Mouse (Mus musculus) testis, postnatal 14 days (tissue): Measurements from ENCODE around the gene Prkar1b.
A peak's percentile ranks its signal among the peaks of the same experiment; 100 is the strongest.

Source experiments
- DNase-seq: peaks from one replicate; pipeline ENCODE4 v3.0.0; 2021; ENCODE audit warnings: low spot score

Gene Prkar1b

DNA sequence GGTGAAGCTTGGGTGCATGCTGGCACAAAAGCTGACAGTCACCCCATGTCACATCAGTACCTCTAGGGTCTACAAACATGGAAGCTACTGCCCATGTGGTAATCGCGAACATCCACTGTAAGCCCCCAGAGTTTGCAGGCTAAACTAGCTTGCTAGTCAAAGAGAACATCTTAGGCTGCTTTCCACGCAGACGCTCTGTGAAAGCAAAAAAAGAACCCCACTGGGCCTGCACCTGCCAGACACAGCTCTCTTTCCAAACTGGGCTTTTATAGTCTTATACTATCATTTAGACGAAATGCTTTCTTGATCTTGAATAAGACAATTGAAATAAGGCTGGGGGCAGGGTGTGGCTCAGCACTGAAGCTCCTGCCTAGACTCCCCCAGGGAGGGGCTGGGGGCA lies 88.1 kb downstream of the Prkar1b start:
- DNase-seq = no peak

DNA sequence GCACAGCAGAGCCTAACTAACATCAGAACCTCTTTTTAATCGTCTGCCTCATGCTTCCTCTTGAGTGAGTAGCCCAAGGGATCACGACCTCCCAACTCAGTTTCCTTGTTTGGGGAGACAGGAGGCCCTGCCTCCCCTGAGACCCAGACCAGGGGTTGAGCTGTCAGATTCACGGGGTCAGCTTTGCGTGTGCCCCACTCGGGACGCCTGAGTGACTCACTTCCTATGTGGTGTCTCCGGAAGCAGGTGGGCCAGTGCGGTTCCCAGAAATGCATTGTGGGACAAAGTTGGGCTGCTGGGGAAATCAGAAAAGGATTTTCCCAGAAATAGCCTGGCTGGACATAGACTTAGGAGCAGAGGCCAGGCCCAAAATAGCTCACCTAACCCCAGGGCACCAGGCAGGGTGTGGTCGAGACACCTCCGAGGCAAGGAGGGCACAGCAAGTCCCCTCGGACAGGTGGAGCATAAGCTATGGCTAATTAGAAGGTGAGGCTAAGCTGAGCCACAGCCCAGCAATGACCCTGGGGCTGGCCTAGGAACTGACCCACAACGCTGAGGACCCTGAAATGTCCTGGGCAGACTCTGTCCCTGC lies 89.2 kb downstream of the Prkar1b start:
- DNase-seq = no peak

DNA sequence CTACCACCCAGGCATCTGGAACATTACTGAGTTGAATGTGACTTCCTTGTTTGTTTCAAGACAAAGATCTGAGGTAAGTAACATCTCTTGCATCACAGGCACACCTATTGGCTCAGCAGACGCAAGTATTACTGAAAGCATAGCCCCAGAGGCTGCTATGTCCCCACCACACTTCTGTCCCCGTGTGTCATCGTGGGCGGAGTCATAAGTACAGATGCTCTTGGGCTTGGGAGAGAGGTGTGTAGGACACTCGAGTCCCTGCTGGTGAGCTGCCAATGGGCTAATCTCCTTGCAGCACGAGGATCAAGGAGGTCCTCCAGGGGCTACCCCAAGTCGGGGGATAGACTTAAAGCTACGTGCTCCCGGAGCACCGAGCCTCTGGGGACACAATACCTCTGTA lies 96.6 kb downstream of the Prkar1b start:
- no peak for DNase-seq

DNA sequence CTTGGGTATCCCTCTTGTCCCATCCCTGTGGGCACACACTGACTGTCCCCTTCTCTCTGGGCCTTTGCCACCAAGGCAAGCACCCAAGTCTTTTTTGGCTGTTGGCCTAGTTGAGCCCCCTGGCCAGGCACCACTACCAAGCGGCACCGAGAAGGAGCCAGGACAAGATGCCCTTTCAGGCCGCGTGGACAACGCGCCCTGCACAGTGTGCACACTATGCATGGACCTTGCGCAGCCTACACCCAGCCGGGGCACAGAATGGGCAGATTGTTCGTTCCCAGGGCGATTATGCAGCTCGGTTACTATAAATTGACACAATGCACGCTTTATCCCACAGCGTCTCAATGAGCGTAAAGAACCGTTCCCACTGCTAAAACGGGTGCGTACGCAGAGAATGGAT lies 98.5 kb downstream of the Prkar1b start:
- DNase-seq = no peak

DNA sequence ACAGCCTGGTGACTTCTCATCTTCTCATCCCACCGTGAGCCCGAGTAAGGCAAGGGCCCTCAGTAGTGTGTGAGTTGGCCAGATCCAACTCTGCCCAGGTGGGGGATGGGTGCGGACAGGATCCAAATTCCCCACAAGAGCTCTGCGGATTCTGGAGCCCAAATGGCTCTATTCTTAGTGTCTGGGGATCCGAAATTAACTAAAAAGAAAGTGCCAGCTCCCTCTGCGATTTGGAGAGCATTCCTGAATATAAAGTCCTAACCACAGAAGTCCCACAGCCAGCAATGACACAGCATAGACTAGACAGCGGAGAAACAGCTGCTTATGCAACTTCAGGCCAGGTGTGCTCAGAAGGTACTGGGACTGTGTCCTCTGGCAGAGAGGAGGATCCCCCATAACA lies 100.4 kb downstream of the Prkar1b start:
- no peak for DNase-seq

DNA sequence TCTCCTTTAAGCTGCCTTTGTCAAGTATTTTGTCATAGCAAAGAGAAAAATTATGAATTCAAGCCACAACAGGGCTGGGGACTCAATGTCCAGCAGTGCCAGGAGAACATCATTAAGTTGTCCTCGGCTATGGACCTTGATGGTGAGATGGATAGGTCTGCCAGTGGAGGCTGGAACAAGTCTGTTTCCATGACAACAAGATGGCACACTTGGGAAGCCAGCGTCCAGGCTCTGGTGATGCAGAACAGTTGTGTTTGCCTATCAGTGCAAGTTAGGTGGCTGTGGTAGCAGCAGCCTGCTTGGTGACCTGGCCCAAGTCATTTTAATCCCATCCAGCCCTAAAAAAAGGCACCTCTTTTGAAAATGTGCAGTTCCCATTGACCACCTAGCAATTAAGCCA lies 102.6 kb downstream of the Prkar1b start:
- no peak for DNase-seq

DNA sequence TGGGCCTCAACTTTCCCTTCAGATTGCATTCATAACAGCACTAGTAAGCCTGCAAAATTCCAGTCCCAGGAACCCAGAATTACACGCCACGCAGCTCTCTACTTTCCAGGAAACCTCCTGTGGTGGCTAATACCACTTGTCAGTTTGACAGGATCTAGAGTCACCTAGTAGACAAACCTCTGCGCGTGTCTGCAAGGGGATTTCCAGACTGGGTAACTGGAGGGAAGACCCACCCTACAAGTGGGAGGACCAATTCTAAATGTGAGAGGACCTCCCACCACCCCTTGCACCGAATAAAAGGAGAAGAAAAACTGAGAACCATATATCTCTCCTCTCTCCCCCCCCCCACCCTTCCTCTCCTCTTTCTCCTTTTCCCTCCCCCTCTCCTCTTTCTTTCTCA lies 103.2 kb downstream of the Prkar1b start:
- no peak for DNase-seq

DNA sequence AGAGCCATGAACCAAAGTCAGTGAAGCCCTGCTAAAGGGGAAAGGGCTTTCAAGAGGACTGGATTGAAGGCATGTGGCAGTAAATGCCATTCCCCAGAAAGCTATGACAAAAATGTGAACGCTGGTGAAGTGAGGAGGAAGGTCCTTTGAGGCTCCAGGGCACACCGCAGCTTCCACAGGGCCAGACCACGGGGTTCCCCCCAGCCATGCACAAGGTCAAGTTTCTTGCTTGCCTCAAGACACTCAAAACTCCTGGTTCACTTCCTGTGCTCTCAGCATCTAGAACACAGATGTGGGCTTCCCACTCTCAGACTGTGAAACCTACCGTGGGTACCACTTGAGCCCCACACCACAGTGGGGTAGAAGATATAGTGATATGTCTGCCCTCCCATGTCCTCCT lies 106.3 kb downstream of the Prkar1b start:
- no peak for DNase-seq

DNA sequence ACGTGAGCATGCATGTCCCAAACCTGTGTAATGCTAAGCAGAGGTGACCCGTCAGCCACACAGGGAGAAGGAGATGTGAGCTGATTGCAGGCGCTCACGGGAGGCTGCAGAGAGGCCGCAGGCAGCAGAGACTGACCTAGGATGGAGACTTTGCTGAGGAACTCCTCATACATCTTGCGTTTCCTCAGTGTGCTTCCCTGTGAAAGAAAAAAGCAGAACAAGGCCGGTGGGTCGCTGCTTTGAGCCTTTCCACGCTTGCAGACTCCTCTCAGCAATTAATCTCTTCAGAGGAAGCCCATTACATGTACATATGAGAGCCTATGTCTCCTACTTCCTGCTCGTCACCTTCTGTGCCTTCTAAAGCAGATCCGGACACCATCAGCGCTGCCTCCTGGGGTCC lies 107.5 kb downstream of the Prkar1b start:
- no peak for DNase-seq

DNA sequence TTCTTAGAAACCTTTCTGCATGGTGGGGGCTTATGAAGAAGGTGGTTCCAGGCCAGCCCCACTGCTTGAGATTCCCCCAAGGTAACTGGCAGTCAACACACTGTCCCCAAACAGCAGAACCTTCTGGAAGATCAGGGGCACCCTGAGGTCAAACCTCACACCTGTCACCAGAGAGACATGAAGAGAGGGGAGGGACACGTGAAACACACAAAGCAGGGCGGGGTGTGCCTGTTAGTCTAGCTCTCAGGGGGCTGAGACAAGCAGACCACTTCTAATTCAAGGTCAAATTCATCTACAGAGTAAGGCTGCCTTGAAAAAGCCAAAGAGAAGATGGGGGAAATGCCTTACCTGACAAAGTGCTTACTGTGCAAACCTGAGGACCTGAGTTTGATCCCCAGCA lies 114.6 kb downstream of the Prkar1b start:
- DNase-seq = no peak

DNA sequence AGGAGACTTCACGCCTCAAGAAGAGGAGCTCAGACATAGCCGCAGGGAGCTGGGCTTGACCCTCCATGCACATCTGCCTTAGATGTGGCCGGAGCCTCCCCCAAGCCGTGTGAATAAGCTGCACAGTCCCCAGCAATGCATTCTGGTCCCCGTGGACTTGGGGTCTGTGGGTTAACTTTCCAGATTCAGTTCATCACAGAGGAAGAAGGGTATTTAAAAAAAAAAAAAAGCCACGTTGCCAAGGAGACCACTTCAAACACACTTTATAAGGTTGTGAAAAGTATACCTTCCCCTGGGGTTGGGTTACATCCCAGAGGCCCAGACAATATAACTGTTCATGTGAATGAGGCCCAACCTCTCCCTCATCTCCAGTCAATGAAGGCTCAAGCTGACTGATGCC lies 115.1 kb downstream of the Prkar1b start:
- no peak for DNase-seq

DNA sequence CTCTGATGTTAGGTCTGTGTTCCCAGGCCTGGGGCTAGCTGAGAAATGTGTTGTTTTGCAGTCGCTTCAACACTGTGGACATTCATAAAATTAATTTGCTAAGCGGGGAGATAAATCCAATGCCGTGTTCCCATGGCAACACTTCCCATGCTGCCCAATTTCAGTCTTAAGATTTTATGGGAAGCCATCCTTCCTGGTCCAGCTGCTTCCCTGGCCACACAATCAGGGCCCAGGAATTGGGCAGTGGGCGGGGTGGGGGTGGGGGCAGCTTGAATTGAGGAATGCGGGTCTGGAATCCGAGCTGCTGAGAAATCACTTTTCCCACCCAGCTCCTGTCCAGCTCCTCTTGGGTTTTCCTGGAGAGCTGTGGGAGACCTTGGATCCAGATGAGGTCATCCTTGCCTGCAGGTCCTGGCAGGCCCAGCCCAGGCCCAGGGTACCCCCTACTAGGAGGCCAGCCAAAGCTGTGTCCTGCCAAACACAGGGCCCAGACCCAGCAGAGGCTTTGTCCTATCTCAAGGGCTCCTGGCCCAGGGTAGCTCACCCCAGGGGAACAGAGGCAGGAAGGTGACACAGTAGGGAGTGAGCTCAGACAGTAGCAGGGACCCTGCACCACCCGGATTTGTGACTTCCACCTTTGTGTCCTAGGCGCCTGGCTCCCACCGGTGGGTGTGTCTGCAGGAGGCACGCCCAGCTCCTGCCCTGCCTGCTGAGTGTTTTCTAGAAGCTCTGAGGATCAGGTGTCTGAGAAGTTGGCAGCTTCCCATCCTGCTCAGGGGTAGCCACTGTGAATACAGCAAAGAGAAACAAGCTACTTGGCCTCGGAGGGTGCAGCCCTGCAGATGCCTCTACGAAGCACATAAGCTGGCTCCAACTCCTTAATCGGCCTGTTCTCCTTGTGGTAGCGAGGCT lies 116.1 kb downstream of the Prkar1b start:
- peak; percentile 21 for DNase-seq

DNA sequence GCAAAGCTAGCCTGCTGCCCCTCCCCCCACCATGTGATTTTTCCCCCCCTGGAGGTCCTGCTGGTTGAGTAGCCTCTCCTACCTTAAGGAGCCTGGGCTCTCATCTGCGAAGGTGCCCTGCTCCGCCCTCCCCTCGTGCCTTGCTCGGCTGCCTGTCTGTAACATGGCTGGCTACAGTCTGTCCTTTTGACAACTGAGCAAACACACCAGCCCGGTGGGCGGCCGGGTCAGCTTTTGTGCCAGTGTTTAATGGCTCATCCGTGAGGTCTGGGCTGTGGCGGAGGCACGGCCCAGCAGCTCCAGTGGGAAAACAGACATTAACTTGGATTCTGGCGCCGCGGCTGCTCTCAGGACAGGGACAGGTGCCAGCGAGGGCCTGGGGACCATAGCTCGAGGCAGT lies 122.2 kb downstream of the Prkar1b start:
- DNase-seq = no peak

DNA sequence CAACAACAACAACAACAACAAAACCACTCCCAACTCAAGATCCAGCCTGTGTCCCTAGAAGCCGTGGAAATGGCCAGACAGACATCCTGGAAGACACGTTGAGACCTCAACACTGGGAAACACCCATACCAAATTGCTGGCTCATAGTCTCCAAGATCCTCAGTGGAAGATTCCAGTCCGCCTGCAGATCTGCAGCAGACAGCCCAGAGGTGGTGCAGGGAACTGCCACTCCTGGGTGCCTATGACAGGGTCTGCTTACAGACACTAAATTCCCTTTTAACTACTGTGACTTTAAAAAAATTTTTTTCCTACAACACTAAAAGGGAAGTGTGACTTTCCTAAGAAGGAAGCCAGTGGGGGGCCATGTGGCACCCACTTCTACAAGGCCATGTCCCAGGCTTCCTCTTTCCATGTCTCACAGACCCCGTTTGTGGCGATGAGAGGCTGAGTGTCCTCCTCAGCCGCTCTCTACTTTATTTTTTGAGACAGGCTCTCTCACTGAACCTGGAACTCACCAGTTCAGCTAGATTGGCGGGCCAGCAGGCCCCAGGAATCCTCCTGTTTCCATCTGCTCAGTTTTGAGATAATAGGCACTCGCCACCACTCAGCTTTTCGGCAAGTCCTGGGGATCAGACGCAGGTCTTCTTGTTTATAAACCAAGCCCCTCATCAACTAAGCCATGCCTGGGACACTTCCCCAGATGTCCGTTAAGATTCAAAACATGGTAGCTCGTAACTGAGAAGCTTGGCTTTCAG lies 125.3 kb downstream of the Prkar1b start:
- DNase-seq = no peak

DNA sequence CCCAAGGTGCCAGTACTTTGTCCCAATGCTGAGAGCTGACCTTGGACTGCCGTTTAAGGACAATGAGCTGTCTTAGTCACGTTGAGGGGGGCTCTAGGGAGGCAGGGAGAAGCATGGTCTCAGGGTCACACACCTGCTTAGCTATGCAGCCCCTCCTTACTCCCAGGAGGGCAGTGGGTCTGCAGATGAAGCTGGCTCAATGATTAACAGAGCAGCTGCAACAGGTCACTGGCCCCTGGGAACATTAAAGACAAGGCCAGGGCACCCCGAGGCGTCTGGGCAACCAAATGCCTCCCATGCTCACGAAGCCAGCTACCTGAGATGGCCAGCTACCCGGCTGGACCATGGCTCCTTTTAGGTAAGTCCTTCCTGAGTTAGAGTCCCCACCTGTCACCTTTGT lies 129.2 kb downstream of the Prkar1b start:
- no peak for DNase-seq

DNA sequence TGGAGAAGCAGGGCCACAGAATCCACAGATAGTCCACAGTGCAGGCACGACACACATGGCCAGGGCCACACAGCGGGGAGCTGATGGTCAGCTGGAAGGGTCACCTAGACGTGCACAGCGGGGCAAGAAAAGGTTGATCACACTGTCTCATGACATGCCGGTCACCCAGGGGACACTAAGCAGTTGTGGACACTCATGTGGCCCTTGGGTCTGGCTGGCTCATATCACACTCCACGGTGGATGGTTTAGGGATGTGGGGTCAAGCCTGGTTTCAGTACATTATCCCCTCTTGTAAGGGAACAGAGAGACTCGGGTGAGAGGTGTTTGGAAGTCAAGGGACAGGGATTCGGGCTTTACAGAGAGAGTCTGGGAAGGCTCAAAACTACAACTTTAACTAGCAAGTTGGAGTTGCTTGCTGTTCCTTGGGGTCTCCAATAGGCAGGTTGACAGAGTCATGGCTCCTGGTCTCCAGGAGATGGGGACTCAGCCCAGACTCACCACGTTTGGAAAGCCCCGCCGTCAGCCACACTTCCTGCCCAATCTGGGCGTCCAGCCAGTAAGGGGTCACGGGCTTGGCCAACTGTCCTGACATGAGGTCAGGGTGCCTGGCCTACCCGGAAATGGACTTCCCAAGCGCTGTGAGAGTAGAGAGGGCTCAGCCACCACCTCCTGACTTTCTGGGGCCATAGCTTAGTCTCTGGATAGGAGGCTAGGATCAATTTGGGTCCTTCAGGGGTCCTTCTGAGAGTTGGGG lies 132.3 kb downstream of the Prkar1b start:
- peak; percentile 37 for DNase-seq

DNA sequence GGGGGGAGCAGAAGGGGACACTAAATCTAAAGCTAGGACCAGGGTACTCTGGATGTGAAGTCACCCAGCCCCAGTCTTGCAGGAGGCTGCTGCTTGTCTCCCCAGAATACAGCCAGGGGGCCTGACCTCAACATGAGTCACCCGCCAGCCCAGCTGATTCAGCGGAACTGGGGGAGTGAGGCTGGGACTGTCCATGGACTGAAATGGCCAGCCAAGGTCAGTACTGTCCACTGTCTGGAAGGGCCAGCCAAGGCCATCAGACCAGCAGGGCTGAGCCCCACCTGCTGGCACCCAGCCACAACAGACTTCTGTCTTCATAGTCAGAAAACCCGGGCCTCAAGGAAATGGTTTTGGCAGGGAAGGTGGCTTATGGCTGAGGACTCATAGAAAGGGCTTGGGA lies 134.7 kb downstream of the Prkar1b start:
- DNase-seq = peak; percentile 81

DNA sequence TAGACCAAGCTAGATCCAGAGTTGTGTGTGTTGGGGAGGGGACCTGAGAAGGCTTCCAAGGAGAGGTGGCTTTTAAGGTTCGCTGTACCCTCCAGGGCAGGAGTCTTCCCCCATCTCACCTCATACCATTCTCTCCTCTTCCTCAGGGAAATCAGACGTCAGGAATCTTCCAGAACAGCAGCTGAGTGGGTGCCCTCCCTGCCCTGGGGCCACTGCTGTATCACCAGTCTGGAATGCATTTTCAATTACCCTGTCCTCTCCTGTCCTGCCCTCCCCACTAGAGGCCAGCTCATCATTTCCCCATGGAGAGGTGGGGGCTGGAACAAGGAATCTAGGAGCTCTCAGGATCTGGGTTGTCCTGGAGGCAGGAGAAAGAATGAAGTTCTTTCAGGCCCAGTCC lies 139.2 kb downstream of the Prkar1b start:
- DNase-seq = no peak

DNA sequence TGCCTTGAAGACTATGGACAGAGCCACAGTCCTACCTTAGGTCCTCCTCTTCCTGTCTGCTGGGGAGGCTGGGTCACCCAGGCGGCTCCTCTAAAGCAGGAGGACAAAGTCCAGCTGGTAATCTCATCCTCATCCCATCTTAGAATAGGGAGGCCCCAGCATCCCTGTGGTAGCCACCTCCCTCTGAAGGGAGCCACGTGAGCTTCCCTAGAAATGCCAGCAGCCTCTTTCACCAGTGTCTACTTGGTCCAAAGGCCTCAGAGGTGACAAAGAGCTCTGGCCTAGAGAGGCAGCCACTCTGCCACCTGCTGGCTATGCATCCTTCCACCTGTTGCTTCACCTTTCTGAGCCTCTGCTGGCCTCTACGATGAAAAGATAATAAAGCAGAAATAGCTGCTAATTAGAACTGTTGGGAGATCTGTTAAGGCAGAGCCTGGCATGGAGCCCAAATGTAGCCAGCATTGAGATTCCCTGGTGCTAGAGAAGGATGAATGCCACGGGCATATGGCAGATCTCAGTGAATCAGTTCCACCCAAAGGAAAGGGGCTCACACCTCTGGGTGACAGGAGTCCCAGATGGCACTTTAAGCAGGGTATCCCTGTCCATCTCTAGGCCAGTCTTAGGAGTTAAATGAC lies 142.5 kb downstream of the Prkar1b start:
- no peak for DNase-seq

DNA sequence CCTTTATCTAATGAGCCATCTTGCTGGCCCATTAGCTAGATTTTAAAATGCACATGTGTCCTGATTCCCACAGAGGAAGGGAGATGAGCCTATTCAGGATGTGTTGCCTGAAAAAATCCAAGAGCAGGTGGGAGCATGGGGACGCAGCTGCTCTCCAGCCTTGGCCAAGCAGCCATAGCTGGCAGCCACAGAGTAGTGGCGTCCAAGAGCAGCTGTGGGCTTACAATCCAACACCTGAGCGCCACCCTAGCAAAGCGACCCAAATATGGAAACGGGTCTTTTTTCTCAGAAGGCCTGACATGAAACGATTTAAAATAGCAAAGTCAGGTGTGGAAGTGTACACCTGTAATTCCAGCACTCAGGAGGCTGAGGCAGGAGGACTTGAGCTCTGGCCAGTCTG lies 145.2 kb downstream of the Prkar1b start:
- DNase-seq = no peak

DNA sequence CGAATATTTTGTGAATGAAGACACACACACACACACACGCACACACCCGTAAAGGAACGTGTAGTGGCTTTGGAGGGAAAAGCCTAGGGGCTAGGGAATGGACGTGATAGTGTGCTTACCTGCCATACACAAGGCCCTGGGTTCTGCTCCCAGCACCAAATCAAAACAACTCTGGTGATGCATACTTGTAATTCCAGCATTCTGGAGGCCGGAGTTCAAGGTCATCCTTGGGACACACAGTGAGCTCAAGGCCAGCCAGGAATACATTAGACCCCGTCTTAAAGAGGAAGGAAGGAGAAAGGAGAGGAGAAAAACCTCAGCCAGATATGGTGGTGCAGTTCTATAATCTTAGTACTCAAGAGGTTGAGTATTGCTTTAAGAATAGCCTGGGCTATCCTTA lies 150.1 kb downstream of the Prkar1b start:
- DNase-seq = no peak
